Mouse (Mus musculus) stomach, postnatal 0 days (tissue): Measurements from ENCODE around the gene Col23a1. TPM values are rescaled to one million over a fixed set of nuclear protein-coding genes. Genes with fewer than 3 reads are reported as not detected.

ENCODE experiments used
- ATAC-seq: fragments of 200-750 bp; cut with Nextera tagmentation; 2 replicates; pipeline ENCODE4 v1.8.0; 2017; ENCODE audit not compliant: low FRiP score, low TSS enrichment
- DNase-seq: peaks from one replicate; pipeline ENCODE4 v3.0.0-alpha.2; 2016; ENCODE audit warnings: low spot score
- H3K27ac ChIP-seq: fragments of 300-500 bp; sonication (generic); replicated peaks from 2 replicates; pipeline ENCODE4 v1.5.1; 2014; ENCODE audit warnings: mild to moderate bottlenecking, control low read depth
- H3K27me3 ChIP-seq: fragments of 300-500 bp; sonication (generic); 2 replicates; pipeline ENCODE4 v1.6.1; 2014; ENCODE audit warnings: low read length; ENCODE audit not compliant: control insufficient read depth, insufficient read depth
- H3K36me3 ChIP-seq: fragments of 300-500 bp; sonication (generic); 2 replicates; pipeline ENCODE4 v1.6.1; 2014; ENCODE audit warnings: low read length, mixed read lengths; ENCODE audit not compliant: control insufficient read depth, insufficient read depth
- H3K4me1 ChIP-seq: fragments of 300-500 bp; sonication (generic); replicated peaks from 2 replicates; pipeline ENCODE4 v1.6.1; 2014; ENCODE audit warnings: antibody characterized with exemption; ENCODE audit not compliant: control insufficient read depth, insufficient read depth
- H3K4me2 ChIP-seq: fragments of 300-500 bp; sonication (generic); replicated peaks from 2 replicates; pipeline ENCODE4 v1.6.1; 2014; ENCODE audit warnings: low read depth, mild to moderate bottlenecking, control low read depth, moderate library complexity
- H3K4me3 ChIP-seq: fragments of 300-500 bp; sonication (generic); 2 replicates; pipeline ENCODE4 v1.5.1; 2014; ENCODE audit warnings: low read depth, low read length, control low read depth
- H3K9ac ChIP-seq: fragments of 300-500 bp; sonication (generic); 2 replicates; pipeline ENCODE4 v1.6.1; 2014; ENCODE audit warnings: mild to moderate bottlenecking, low read length, control low read depth, mixed read lengths
- H3K9me3 ChIP-seq: fragments of 300-500 bp; sonication (generic); 2 replicates; pipeline ENCODE4 v1.6.1; 2016; ENCODE audit warnings: low read length; ENCODE audit not compliant: control insufficient read depth
- CTCF ChIP-seq: IDR thresholded peaks from 2 replicates; pipeline ENCODE4 v1.5.1; 2016; ENCODE audit warnings: antibody characterized with exemption, low read depth, mild to moderate bottlenecking, moderate library complexity
- EP300 ChIP-seq: optimal IDR thresholded peaks from 2 replicates; pipeline ENCODE3; 2016; ENCODE audit warnings: antibody characterized with exemption
- WGBS: fragments of 180-500 bp; shearing (Covaris S2); extraction: QIAGEN DNeasy Blood & Tissue Kit; methylation state at CpG from one replicate; pipeline ENCODE4 v1.1.7; 2014; 5-methylcytosine and 5-hydroxymethylcytosine counted together
- polyA plus RNA-seq: library from polyadenylated mRNA; unstranded; fragments of >200 nt; fragmentation: Nextera tagmentation; extraction: Ambion mirVana; gene quantifications from 2 replicates; pipeline ENCODE4 v1.2.1, GENCODE M21; 2015

Gene Col23a1
- polyA plus RNA-seq, 1 experiment from 2014 or later = 2.5 TPM

DNA sequence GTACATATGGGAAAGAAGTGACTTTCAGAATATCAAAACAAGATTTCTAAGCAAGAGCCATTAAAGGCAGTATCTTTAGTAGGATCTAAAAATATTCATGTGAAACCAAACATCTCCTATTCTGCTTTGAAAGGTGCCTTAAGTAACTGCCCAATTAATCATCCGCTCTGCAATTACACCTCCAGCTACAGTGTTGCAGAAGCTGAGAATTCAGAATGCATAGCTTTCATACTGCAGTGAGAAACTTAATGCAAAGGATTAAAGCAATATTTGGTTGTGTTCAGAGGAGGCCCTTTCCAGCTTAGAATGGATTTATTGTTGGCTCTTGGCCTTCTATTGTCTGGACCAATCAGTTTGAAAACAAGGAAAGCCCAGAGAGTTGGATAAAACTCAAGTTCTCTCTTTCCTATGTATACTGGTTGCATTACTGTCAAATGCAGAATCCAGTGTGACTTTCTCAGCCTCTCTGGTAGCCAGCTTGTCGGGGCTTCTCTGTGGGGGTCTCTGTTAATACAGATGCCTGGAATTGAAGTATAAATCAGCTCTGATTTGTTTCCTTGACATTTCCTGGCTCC lies 4.3 kb downstream of the Col23a1 start:
- no peak for DNase-seq
- Histone ChIP-seq H3K4me3 (no peak overlapping the region), H3K4me1 (0 out of 2 replicates have a peak, but pooled peaks cover 2% of the 10 kb centered on the region), H3K4me2 (no peak overlapping the region), H3K36me3 (no peaks in the 10 kb centered on the region), H3K9ac (no peak overlapping the region), H3K27ac (no peak overlapping the region), H3K27me3 (no peaks in the 10 kb centered on the region), H3K9me3 (no peaks in the 10 kb centered on the region)
- WGBS = 51% methylated on average over 2 of the region's 2 CpGs
- no peak for ATAC-seq
- TF ChIP-seq CTCF = no peak
- TF ChIP-seq EP300 = no peak

- no peak overlapping the region for H3K4me3 ChIP-seq
- 87% methylated on average over 3 of the region's 3 CpGs for WGBS
- no peak overlapping the region for H3K27ac ChIP-seq
- no peak for TF ChIP-seq EP300
- TF ChIP-seq CTCF = no peak
- DNase-seq (no peak), ATAC-seq (no peak)
- no peaks in the 10 kb centered on the region for H3K27me3 ChIP-seq
- 0 out of 2 replicates have a peak, but pooled peaks cover 2% of the 10 kb centered on the region for H3K4me1 ChIP-seq
- no peaks in the 10 kb centered on the region for H3K36me3 ChIP-seq
- H3K9ac ChIP-seq = no peak overlapping the region
- H3K4me2 ChIP-seq = no peak overlapping the region
- no peaks in the 10 kb centered on the region for H3K9me3 ChIP-seq
Measured at GRCm38 (mm10) chr11:51295742-51296141, 6.0 kb downstream of the Col23a1 start.

GRCm38 (mm10) chr11:51298691-51299090 lies 9.0 kb downstream of the Col23a1 start:
- H3K9me3 ChIP-seq = no peaks in the 10 kb centered on the region
- 80% methylated on average over 4 of the region's 4 CpGs for WGBS
- TF ChIP-seq CTCF = no peak
- no peak for TF ChIP-seq EP300
- H3K36me3 ChIP-seq = no peaks in the 10 kb centered on the region
- H3K4me1 ChIP-seq = 0 out of 2 replicates have a peak, but pooled peaks cover under 1% of the 10 kb centered on the region
- no peak overlapping the region for H3K4me3 ChIP-seq
- no peak overlapping the region for H3K4me2 ChIP-seq
- no peak overlapping the region for H3K9ac ChIP-seq
- no peak overlapping the region for H3K27ac ChIP-seq
- DNase-seq (no peak), ATAC-seq (no peak)
- H3K27me3 ChIP-seq = no peaks in the 10 kb centered on the region

- no peak overlapping the region for H3K9ac ChIP-seq
- ATAC-seq (no peak), DNase-seq (no peak)
- no peak overlapping the region for H3K27ac ChIP-seq
- TF ChIP-seq EP300 = no peak
- no peak for TF ChIP-seq CTCF
- 74% methylated on average over 5 of the region's 5 CpGs for WGBS
- no peaks in the 10 kb centered on the region for H3K27me3 ChIP-seq
- no peak overlapping the region for H3K4me3 ChIP-seq
- no peak overlapping the region for H3K4me2 ChIP-seq
- H3K4me1 ChIP-seq = no peaks in the 10 kb centered on the region
- no peaks in the 10 kb centered on the region for H3K9me3 ChIP-seq
- H3K36me3 ChIP-seq = no peaks in the 10 kb centered on the region
Measured at GRCm38 (mm10) chr11:51302396-51302795, 12.7 kb downstream of the Col23a1 start.

DNA sequence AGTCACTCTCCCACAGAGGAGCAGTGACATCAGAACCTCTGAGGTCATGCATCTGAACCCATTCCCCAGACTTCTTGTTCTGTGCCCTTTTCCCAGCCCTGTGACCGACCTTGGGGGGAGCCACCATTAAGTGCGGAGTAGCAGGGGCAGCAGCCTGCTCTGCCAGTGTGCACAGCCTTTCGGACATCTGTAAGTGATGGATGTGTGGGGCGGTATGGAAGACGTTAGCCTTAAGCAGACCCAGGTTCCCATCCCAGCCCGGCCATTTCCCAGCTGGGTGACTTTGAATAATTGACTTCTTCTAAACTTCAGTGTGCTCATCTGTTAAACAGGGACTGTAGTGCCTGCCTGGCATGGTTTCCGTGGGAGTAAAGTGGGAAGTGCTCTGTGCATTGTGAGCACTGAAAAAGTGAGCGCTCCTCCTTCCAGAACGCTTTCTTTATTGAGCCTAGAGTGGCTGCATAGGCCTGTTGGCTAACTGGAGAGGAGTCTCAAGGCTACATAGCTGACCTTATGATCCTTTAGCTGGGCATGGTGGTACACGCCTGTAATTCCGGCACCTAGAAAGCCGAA lies 14.3 kb downstream of the Col23a1 start:
- Histone ChIP-seq H3K9ac (no peak overlapping the region), H3K36me3 (no peaks in the 10 kb centered on the region), H3K4me2 (no peak overlapping the region), H3K4me1 (no peaks in the 10 kb centered on the region), H3K27me3 (no peaks in the 10 kb centered on the region), H3K4me3 (no peak overlapping the region), H3K27ac (no peak overlapping the region), H3K9me3 (no peaks in the 10 kb centered on the region)
- ATAC-seq = no peak
- no peak for TF ChIP-seq EP300
- no peak for TF ChIP-seq CTCF
- 65% methylated on average over 12 of the region's 12 CpGs for WGBS
- DNase-seq = no peak

GRCm38 (mm10) chr11:51308306-51308705 lies 18.6 kb downstream of the Col23a1 start:
- H3K27ac ChIP-seq = no peak overlapping the region
- no peak overlapping the region for H3K4me3 ChIP-seq
- no peak overlapping the region for H3K4me2 ChIP-seq
- DNase-seq (no peak), ATAC-seq (no peak)
- H3K36me3 ChIP-seq = no peaks in the 10 kb centered on the region
- H3K9ac ChIP-seq = no peak overlapping the region
- H3K27me3 ChIP-seq = no peaks in the 10 kb centered on the region
- H3K9me3 ChIP-seq = no peaks in the 10 kb centered on the region
- TF ChIP-seq CTCF (no peak), EP300 (no peak)
- 32% methylated on average over 5 of the region's 5 CpGs for WGBS
- no peaks in the 10 kb centered on the region for H3K4me1 ChIP-seq
